Mouse (Mus musculus) bone marrow, adult 2 months (tissue): ENCODE results near the gene Nosip. TPM values are rescaled to one million over a fixed set of nuclear protein-coding genes. Genes with fewer than 3 reads are reported as not detected.
A peak's percentile ranks its signal among the peaks of the same experiment; 100 is the strongest.
"Not testable (repeated sequence)": the region's sequence is repeated elsewhere in the genome, so short reads cannot be mapped to it uniquely, and the experiment has no call there.

Source experiments
- H3K27ac ChIP-seq: fragments of 200-500 bp; 2 replicates; pipeline ENCODE4 v1.5.1; 2012; ENCODE audit warnings: low read depth, mild to moderate bottlenecking, control low read depth, inconsistent platforms, low read length; ENCODE audit not compliant: control insufficient read depth, poor library complexity, insufficient read depth
- H3K4me1 ChIP-seq: fragments of 200-500 bp; 2 replicates; pipeline ENCODE4 v1.6.1; 2011; ENCODE audit warnings: low read length; ENCODE audit not compliant: control insufficient read depth, insufficient read depth
- H3K4me3 ChIP-seq: fragments of 200-500 bp; replicated peaks from 2 replicates; pipeline ENCODE3; 2011; ENCODE audit warnings: mild to moderate bottlenecking, low read depth, low read length, control low read depth; ENCODE audit not compliant: control insufficient read depth
- CTCF ChIP-seq: fragments of 200-500 bp; IDR thresholded peaks from 2 replicates; pipeline ENCODE4 v1.5.1; 2011; ENCODE audit warnings: low read length, control low read depth; ENCODE audit not compliant: control insufficient read depth, insufficient read depth
- POLR2A ChIP-seq: fragments of 200-500 bp; IDR thresholded peaks from 2 replicates; pipeline ENCODE4 v1.6.1; 2011; ENCODE audit warnings: low read depth, mild to moderate bottlenecking, control low read depth, low read length, borderline replicate concordance; ENCODE audit not compliant: control insufficient read depth
- WGBS: fragments of 180-500 bp; shearing (Covaris S2); methylation state at CpG from one replicate; pipeline ENCODE4 v1.1.7; 2018; 5-methylcytosine and 5-hydroxymethylcytosine counted together
- polyA plus RNA-seq: library from polyadenylated mRNA; stranded (reverse); fragments of >200 nt; gene quantifications from 2 replicates; pipeline ENCODE4 v1.2.4, GENCODE M21; 2011; ENCODE audit warnings: low replicate concordance; ENCODE audit not compliant: missing spikeins, insufficient read depth, insufficient read length

The Nosip gene
- polyA plus RNA-seq, 1 experiment: 44.8 TPM

- Histone ChIP-seq H3K4me3 (peak overlapping the region; percentile 22), H3K4me1 (no peaks in the 10 kb centered on the region; the same call in 1 of the 2 replicates), H3K27ac (peak overlapping the region; percentile 24)
- WGBS: 80% methylated on average over 9 of the region's 9 CpGs
- TF ChIP-seq POLR2A (no peak), CTCF (no peak)
Observed at GRCm38 (mm10) chr7:45102940-45103585, 40.8 kb downstream of the Nosip start.

GRCm38 (mm10) chr7:45103652-45104180 is 41.5 kb downstream of the Nosip start, which contains the start of gene Fcgrt:
TSS of gene Fcgrt (minus strand) at chr7:45103851.
- Histone ChIP-seq H3K4me1 (no peaks in the 10 kb centered on the region; the same call in 1 of the 2 replicates), H3K4me3 (peak within 1 kb of the TSS; percentile 22), H3K27ac (peak within 1 kb of the TSS; percentile 24)
- 15% methylated on average over 7 of the region's 7 CpGs for WGBS
- 0 out of 2 replicates have a peak, but pooled peaks have one; percentile 30 for TF ChIP-seq POLR2A
- TF ChIP-seq CTCF: no peak

GRCm38 (mm10) chr7:45104941-45105340 is 42.7 kb downstream of the Nosip start:
- WGBS: 80% methylated on average over 5 of the region's 5 CpGs
- no peak for TF ChIP-seq POLR2A
- TF ChIP-seq CTCF: no peak

GRCm38 (mm10) chr7:45105491-45105890 is 43.3 kb downstream of the Nosip start:
- WGBS: 72% methylated on average over 8 of the region's 8 CpGs
- Histone ChIP-seq H3K4me3 (no peak overlapping the region), H3K27ac (no peak overlapping the region), H3K4me1 (no peaks in the 10 kb centered on the region; the same call in 1 of the 2 replicates)
- TF ChIP-seq POLR2A: no peak
- no peak for TF ChIP-seq CTCF

More at GRCm38 (mm10) chr7:45104941-45105340, 42.7 kb downstream of the Nosip start:
- H3K27ac ChIP-seq: no peak overlapping the region
- no peak overlapping the region for H3K4me3 ChIP-seq
- H3K4me1 ChIP-seq: no peaks in the 10 kb centered on the region; the same call in 1 of the 2 replicates

GRCm38 (mm10) chr7:45106441-45106840 is 44.2 kb downstream of the Nosip start:
- H3K27ac ChIP-seq: no peak overlapping the region
- 70% methylated on average over 6 of the region's 6 CpGs for WGBS
- TF ChIP-seq POLR2A (no peak), CTCF (no peak)
- no peak overlapping the region for H3K4me3 ChIP-seq
- H3K4me1 ChIP-seq: no peaks in the 10 kb centered on the region; the same call in 1 of the 2 replicates

- Histone ChIP-seq H3K4me3 (no peak overlapping the region), H3K27ac (no peak overlapping the region), H3K4me1 (no peaks in the 10 kb centered on the region; the same call in 1 of the 2 replicates)
- no peak for TF ChIP-seq POLR2A
- 26% methylated on average over 5 of the region's 5 CpGs for WGBS
Observed at GRCm38 (mm10) chr7:45107052-45107645, 44.9 kb downstream of the Nosip start.

- H3K27ac ChIP-seq, H3K4me1 ChIP-seq, H3K4me3 ChIP-seq: not testable (repeated sequence)
- WGBS: 70% methylated on average over 4 of the region's 4 CpGs
Observed at GRCm38 (mm10) chr7:45110089-45110488, 47.9 kb downstream of the Nosip start.

- 69% methylated on average over 2 of the region's 2 CpGs for WGBS
- no peaks in the 10 kb centered on the region; the same call in 1 of the 2 replicates for H3K4me1 ChIP-seq
- TF ChIP-seq CTCF: no peak
- TF ChIP-seq POLR2A: no peak
- no peak overlapping the region for H3K4me3 ChIP-seq
- no peak overlapping the region for H3K27ac ChIP-seq
Observed at GRCm38 (mm10) chr7:45111940-45112339, 49.7 kb downstream of the Nosip start.

- no peak for TF ChIP-seq POLR2A
- no peak for TF ChIP-seq CTCF
- 66% methylated on average over 3 of the region's 3 CpGs for WGBS
- Histone ChIP-seq H3K4me1 (no peaks in the 10 kb centered on the region; the same call in 1 of the 2 replicates), H3K27ac (no peak overlapping the region), H3K4me3 (no peak overlapping the region)
Observed at GRCm38 (mm10) chr7:45112529-45112928, 50.3 kb downstream of the Nosip start.
